Mouse (Mus musculus) stomach, postnatal 0 days (tissue): ENCODE measurements at regions not wholly inside any gene's neighbourhood (a gene's known extent, or its start where the extent isn't known, plus 50 kb on each side); places are given as distances from the start of the nearest gene placed in this dataset.

ENCODE experiments used
- CTCF ChIP-seq: IDR thresholded peaks from 2 replicates; pipeline ENCODE4 v1.5.1; 2016; ENCODE audit warnings: antibody characterized with exemption, low read depth, mild to moderate bottlenecking, moderate library complexity
- EP300 ChIP-seq: optimal IDR thresholded peaks from 2 replicates; pipeline ENCODE3; 2016; ENCODE audit warnings: antibody characterized with exemption

DNA sequence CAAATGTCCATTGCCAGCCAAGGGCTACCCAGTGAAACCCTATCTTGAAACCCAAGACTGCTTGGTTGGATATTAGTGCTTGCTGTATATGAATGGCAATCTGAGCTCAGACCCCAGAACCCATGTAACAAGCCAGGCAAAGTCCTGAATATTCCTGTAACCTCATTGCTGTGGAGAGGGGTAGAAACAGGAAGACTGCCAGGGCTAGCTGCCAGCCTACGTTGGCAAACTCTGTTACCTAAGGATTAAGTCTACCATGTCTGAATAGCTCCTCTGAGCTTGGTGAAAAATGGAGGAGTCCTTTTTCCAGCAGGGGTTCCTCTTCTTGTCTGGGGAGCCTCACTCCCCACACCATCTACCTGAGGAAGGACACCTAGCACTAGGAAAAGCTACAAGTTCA lies 96.4 kb upstream of the E030018B13Rik start:
- no peak for TF ChIP-seq CTCF
- TF ChIP-seq EP300: no peak
